Mouse (Mus musculus): Measurements from ENCODE around the gene Olfr763. TPM values are rescaled to one million over a fixed set of nuclear protein-coding genes. Genes with fewer than 3 reads are reported as not detected.

Olfr763 gene
- polyA plus RNA-seq, 1 experiment = not detected

Other genes starting within 250 kb of the Olfr763 start
- 0.38 and 0.57 TPM in 2 replicates for gene Mmp19, start 219.9 kb upstream of the Olfr763 start, polyA plus RNA-seq (2012; rRNA removed)
- 23.0 and 23.9 TPM in 2 replicates for gene Dnajc14, start 206.7 kb upstream of the Olfr763 start, polyA plus RNA-seq (2012; rRNA removed)
- 12.7 and 13.8 TPM in 2 replicates for gene Tmem198b, start 206.4 kb upstream of the Olfr763 start, polyA plus RNA-seq (2012; rRNA removed)
- gene Sarnp, start 193.5 kb upstream of the Olfr763 start, polyA plus RNA-seq (2012; rRNA removed) = 50.1 and 53.4 TPM in 2 replicates
- gene Ormdl2, start 189.1 kb upstream of the Olfr763 start, polyA plus RNA-seq (2012; rRNA removed) = 18.3 and 20.3 TPM in 2 replicates
- 7.2 TPM in 2 replicates for gene Gdf11, start 119.1 kb upstream of the Olfr763 start, polyA plus RNA-seq (2012; rRNA removed)
- 76.2 and 79.5 TPM in 2 replicates for gene Cd63, start 109.8 kb upstream of the Olfr763 start, polyA plus RNA-seq (2012; rRNA removed)
- 12.7 and 13.0 TPM in 2 replicates for gene Rdh5, start 87.9 kb upstream of the Olfr763 start, polyA plus RNA-seq (2012; rRNA removed)
- 221 and 224 TPM in 2 replicates for gene Bloc1s1, start 86.8 kb upstream of the Olfr763 start, polyA plus RNA-seq (2012; rRNA removed)
- gene Itga7, start 77.0 kb upstream of the Olfr763 start, polyA plus RNA-seq (2012; rRNA removed) = 24.3 and 24.9 TPM in 2 replicates
- not detected in 2 replicates for gene Mettl7b, start 49.8 kb upstream of the Olfr763 start, polyA plus RNA-seq (2012; rRNA removed)
- gene Olfr9, start 21.4 kb upstream of the Olfr763 start, polyA plus RNA-seq (2012; rRNA removed) = not detected in 2 replicates
- not detected in 2 replicates for gene Olfr764-ps1, start 29.1 kb downstream of the Olfr763 start, polyA plus RNA-seq (2012; rRNA removed)
- gene Olfr765, start 39.2 kb downstream of the Olfr763 start, polyA plus RNA-seq (2012; rRNA removed) = not detected in 2 replicates
- not detected in 2 replicates for gene Olfr766-ps1, start 58.2 kb downstream of the Olfr763 start, polyA plus RNA-seq (2012; rRNA removed)
- not detected in 2 replicates for gene Olfr767, start 72.1 kb downstream of the Olfr763 start, polyA plus RNA-seq (2012; rRNA removed)
- not detected in 2 replicates for gene Olfr768, start 88.6 kb downstream of the Olfr763 start, polyA plus RNA-seq (2012; rRNA removed)
- gene Olfr769, start 107.1 kb downstream of the Olfr763 start, polyA plus RNA-seq (2012; rRNA removed) = not detected in 2 replicates
- not detected in 2 replicates for gene Olfr770, start 128.2 kb downstream of the Olfr763 start, polyA plus RNA-seq (2012; rRNA removed)
- not detected in 2 replicates for gene Olfr771, start 154.0 kb downstream of the Olfr763 start, polyA plus RNA-seq (2012; rRNA removed)
- gene Olfr772, start 167.1 kb downstream of the Olfr763 start, polyA plus RNA-seq (2012; rRNA removed) = not detected in 2 replicates
- not detected in 2 replicates for gene Olfr773, start 176.6 kb downstream of the Olfr763 start, polyA plus RNA-seq (2012; rRNA removed)
- not detected in 2 replicates for gene Olfr774, start 225.4 kb downstream of the Olfr763 start, polyA plus RNA-seq (2012; rRNA removed)
- gene Olfr775, start 237.6 kb downstream of the Olfr763 start, polyA plus RNA-seq (2012; rRNA removed) = not detected in 2 replicates
- gene Olfr776, start 248.3 kb downstream of the Olfr763 start, polyA plus RNA-seq (2012; rRNA removed) = not detected in 2 replicates